Comparison of ENCODE assay signal across 13 mouse cellular contexts in genomic region chr6:54509264-54509663, GRCm38 (mm10). TPM values are rescaled to one million over a fixed set of nuclear protein-coding genes. Genes with fewer than 3 reads are reported as not detected.
DNase-seq lines count a peak whose midpoint lies in the region; ATAC-seq and TF ChIP-seq lines count a peak whose summit lies in the region.
"Had no signal": no experiment of that assay in that cellular context is flagged by ENCODE, and none has a peak within 500 bp of the region (broad histone marks: within the 10 kb centered on the region; RNA-seq: fewer than 3 reads in every experiment).

No protein-coding gene starts in this region.

- no peaks in the 10 kb centered on the region for H3K27me3 ChIP-seq in kidney, embryonic 16.5 days (ENCODE audit: insufficient read depth, low read length)
- H3K27me3 ChIP-seq in hindbrain, embryonic 14.5 days (ENCODE audit: control insufficient read depth, insufficient read depth, low read length), result no peaks in the 10 kb centered on the region
- H3K27me3 ChIP-seq in midbrain, embryonic 15.5 days (replicated peaks), result no peaks in the 10 kb centered on the region
- H3K27me3 ChIP-seq in stomach, postnatal 0 days (ENCODE audit: control insufficient read depth, insufficient read depth, low read length), result no peaks in the 10 kb centered on the region
- H3K27me3 ChIP-seq: heart, embryonic 12.5 days; lung, embryonic 15.5 days had no signal

- H3K36me3 ChIP-seq in kidney, embryonic 16.5 days (ENCODE audit: insufficient read depth, low read length), result no peaks in the 10 kb centered on the region
- peaks cover 35% of the 10 kb centered on the region for H3K36me3 ChIP-seq in hindbrain, embryonic 14.5 days (replicated peaks; ENCODE audit: control insufficient read depth, insufficient read depth)
- H3K36me3 ChIP-seq in midbrain, embryonic 15.5 days (replicated peaks), result no peaks in the 10 kb centered on the region; the same call in 1 of the 2 replicates
- no peaks in the 10 kb centered on the region for H3K36me3 ChIP-seq in stomach, postnatal 0 days (ENCODE audit: control insufficient read depth, insufficient read depth, low read length)
- H3K36me3 ChIP-seq: heart, embryonic 12.5 days; lung, embryonic 15.5 days had no signal

- 0 out of 2 replicates have a peak, but pooled peaks have one; percentile 3 for ATAC-seq in kidney, embryonic 16.5 days (ENCODE audit: low FRiP score, low TSS enrichment)
- ATAC-seq in hindbrain, embryonic 14.5 days (ENCODE audit: low FRiP score), result 0 out of 2 replicates have a peak, but pooled peaks have one; percentile 21
- ATAC-seq in midbrain, embryonic 15.5 days (replicated peaks), result no peak
- no peak for ATAC-seq in stomach, postnatal 0 days (ENCODE audit: low FRiP score, low TSS enrichment)

- TF ChIP-seq CTCF in stomach, postnatal 0 days (IDR thresholded peaks at IDR 0.05; ENCODE audit: low read depth), result no peak

- H3K9ac ChIP-seq in kidney, embryonic 16.5 days (replicated peaks; ENCODE audit: low read length), result no peak overlapping the region
- H3K9ac ChIP-seq in hindbrain, embryonic 14.5 days, result no peak overlapping the region
- H3K9ac ChIP-seq in midbrain, embryonic 15.5 days, result no peak overlapping the region
- no peak overlapping the region for H3K9ac ChIP-seq in stomach, postnatal 0 days (ENCODE audit: low read length)
- H3K9ac ChIP-seq: heart, embryonic 12.5 days; lung, embryonic 15.5 days had no signal

- WGBS in kidney, embryonic 16.5 days, result 90% methylated on average over 13 of the region's 13 CpGs
- WGBS in hindbrain, embryonic 14.5 days, result 87% methylated on average over 13 of the region's 13 CpGs
- WGBS in midbrain, embryonic 15.5 days, result 90% methylated on average over 13 of the region's 13 CpGs
- 81% methylated on average over 13 of the region's 13 CpGs for WGBS in stomach, postnatal 0 days

- no peak for DNase-seq in kidney, adult 11 months
- peak; percentile 59 to 80 for DNase-seq in cerebellum, postnatal 14 days
- no peak for DNase-seq in hindbrain, embryonic 14.5 days (ENCODE audit: low spot score)
- DNase-seq in lung, postnatal 10 days, result no peak
- no peak for DNase-seq in stomach, postnatal 0 days (ENCODE audit: low spot score)
- no peak for DNase-seq in c-Kit-positive CD71-positive TER-119-positive erythroid progenitor cells, embryonic 14.5 days (ENCODE audit: low spot score)
- DNase-seq: gastrocnemius, adult 2 months; layer of hippocampus, postnatal 36 days had no signal

- peaks cover 13% of the 10 kb centered on the region for H3K4me1 ChIP-seq in kidney, embryonic 16.5 days (ENCODE audit: insufficient read depth, low read length)
- peaks cover 18% of the 10 kb centered on the region for H3K4me1 ChIP-seq in hindbrain, embryonic 14.5 days (replicated peaks; ENCODE audit: control insufficient read depth, insufficient read depth, low read length)
- H3K4me1 ChIP-seq in midbrain, embryonic 15.5 days, result peaks cover 23% of the 10 kb centered on the region
- no peaks in the 10 kb centered on the region for H3K4me1 ChIP-seq in stomach, postnatal 0 days (replicated peaks; ENCODE audit: control insufficient read depth, insufficient read depth)

- H3K4me3 ChIP-seq in kidney, embryonic 16.5 days (ENCODE audit: low read length), result no peak overlapping the region
- H3K4me3 ChIP-seq in hindbrain, embryonic 14.5 days (replicated peaks; ENCODE audit: low read length), result no peak overlapping the region
- no peak overlapping the region for H3K4me3 ChIP-seq in midbrain, embryonic 15.5 days
- no peak overlapping the region for H3K4me3 ChIP-seq in stomach, postnatal 0 days (ENCODE audit: low read depth, low read length)
- H3K4me3 ChIP-seq: gastrocnemius, adult 2 months; heart, embryonic 12.5 days; lung, embryonic 15.5 days had no signal

- no peak overlapping the region for H3K27ac ChIP-seq in kidney, embryonic 16.5 days (ENCODE audit: low read length)
- H3K27ac ChIP-seq in hindbrain, embryonic 14.5 days, result peak overlapping the region; percentile 85
- H3K27ac ChIP-seq in midbrain, embryonic 15.5 days, result peak overlapping the region; percentile 71; the same call in 1 of the 2 replicates
- H3K27ac ChIP-seq in stomach, postnatal 0 days (replicated peaks), result no peak overlapping the region
- H3K27ac ChIP-seq: gastrocnemius, adult 2 months; kidney, postnatal 0 days had no signal

- no peak overlapping the region for H3K4me2 ChIP-seq in kidney, embryonic 16.5 days (replicated peaks; ENCODE audit: low read depth, low read length)
- H3K4me2 ChIP-seq in hindbrain, embryonic 14.5 days (replicated peaks), result no peak overlapping the region
- H3K4me2 ChIP-seq in midbrain, embryonic 15.5 days, result no peak overlapping the region
- no peak overlapping the region for H3K4me2 ChIP-seq in stomach, postnatal 0 days (replicated peaks; ENCODE audit: low read depth)
- H3K4me2 ChIP-seq: heart, embryonic 12.5 days; lung, embryonic 15.5 days had no signal

- no peaks in the 10 kb centered on the region for H3K9me3 ChIP-seq in kidney, embryonic 16.5 days (ENCODE audit: low read length)
- no peaks in the 10 kb centered on the region for H3K9me3 ChIP-seq in hindbrain, embryonic 14.5 days (ENCODE audit: control insufficient read depth, low read length)
- H3K9me3 ChIP-seq in midbrain, embryonic 15.5 days, result no peaks in the 10 kb centered on the region
- no peaks in the 10 kb centered on the region for H3K9me3 ChIP-seq in stomach, postnatal 0 days (ENCODE audit: control insufficient read depth, low read length)
- H3K9me3 ChIP-seq: heart, embryonic 12.5 days; lung, embryonic 15.5 days had no signal

- no peak for TF ChIP-seq EP300 in stomach, postnatal 0 days (optimal IDR thresholded peaks at IDR 0.05)

RNA-seq across cellular contexts. Expression of gene Scrn1, which starts 57.0 kb away (rescaled TPM):
- 7.7 and 8.8 TPM in 2 replicates for polyA plus RNA-seq in kidney, embryonic 16.5 days (2015; fragmentation: Nextera tagmentation; extraction: Ambion mirVana)
- 103 and 105 TPM in 2 replicates for polyA plus RNA-seq in hindbrain, embryonic 14.5 days (2014; fragmentation: Nextera tagmentation; extraction: Ambion mirVana)
- 119 and 123 TPM in 2 replicates for polyA plus RNA-seq in midbrain, embryonic 15.5 days (2015; fragmentation: Nextera tagmentation; extraction: Ambion mirVana)
- 3.4 and 5.7 TPM in 2 replicates for polyA plus RNA-seq in stomach, postnatal 0 days (2015; fragmentation: Nextera tagmentation; extraction: Ambion mirVana)

Comparison
In these comparisons a context has a peak if more than half of its experiments do, and no peak if none do; other contexts are left out.
1. ATAC-seq: peak in kidney, embryonic 16.5 days (single experiment) and hindbrain, embryonic 14.5 days (single experiment); none in midbrain, embryonic 15.5 days (single experiment) and stomach, postnatal 0 days (single experiment).
2. H3K27ac ChIP-seq: peak in hindbrain, embryonic 14.5 days (single experiment) and midbrain, embryonic 15.5 days (single experiment); none in kidney, embryonic 16.5 days (single experiment) and stomach, postnatal 0 days (single experiment).
3. DNase-seq: peak in cerebellum, postnatal 14 days (2 of 2); none in kidney, adult 11 months (single experiment), hindbrain, embryonic 14.5 days (single experiment), lung, postnatal 10 days (single experiment), stomach, postnatal 0 days (single experiment) and c-Kit-positive CD71-positive TER-119-positive erythroid progenitor cells, embryonic 14.5 days (single experiment).
4. RNA of gene Scrn1, which starts 57.0 kb away (polyA plus RNA-seq): 119 to 123 TPM in midbrain, embryonic 15.5 days and 103 to 105 TPM in hindbrain, embryonic 14.5 days; 7.7 to 8.8 TPM in kidney, embryonic 16.5 days and 3.4 to 5.7 TPM in stomach, postnatal 0 days; every median in the first group is over 10 times any median in the second.